ENCODE assay signal across 12 mouse cellular contexts in the genomic region with DNA sequence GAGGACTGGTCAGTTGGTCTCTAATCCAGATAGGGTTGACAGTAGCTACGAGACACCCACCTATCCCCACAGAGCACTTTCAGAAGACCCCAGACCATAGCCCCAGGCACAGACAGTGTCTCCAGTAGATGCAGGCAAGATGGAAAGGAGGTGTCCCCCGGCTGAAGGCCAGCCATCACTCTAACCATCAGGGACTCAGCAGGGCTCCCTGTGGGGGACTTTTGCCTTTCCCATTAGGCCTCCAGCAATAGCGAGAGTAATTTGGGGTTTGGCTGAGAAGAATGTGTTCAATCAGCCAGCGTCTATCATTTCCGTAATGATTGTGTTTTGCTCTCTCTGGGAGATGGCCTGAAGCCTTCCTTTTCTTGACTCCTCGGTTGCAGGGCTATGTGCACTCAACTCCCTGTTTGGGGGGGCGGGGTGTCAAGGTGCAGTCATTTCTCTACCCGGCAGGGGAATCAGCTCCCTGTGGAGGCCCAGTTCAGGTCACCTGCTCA.
"Had no signal": no experiment of that assay in that cellular context is flagged by ENCODE, and none has a peak within 500 bp of the region (broad histone marks: within the 10 kb centered on the region; RNA-seq: fewer than 3 reads in every experiment).

No protein-coding gene starts in this region.

- H3K4me3 ChIP-seq: limb, embryonic 12.5 days; midbrain, embryonic 12.5 days; neural tube, embryonic 15.5 days had no signal

- H3K4me2 ChIP-seq: limb, embryonic 12.5 days; midbrain, embryonic 12.5 days; neural tube, embryonic 15.5 days had no signal

- H3K9me3 ChIP-seq: limb, embryonic 12.5 days; midbrain, embryonic 12.5 days; neural tube, embryonic 15.5 days had no signal

- H3K27me3 ChIP-seq: limb, embryonic 12.5 days; neural tube, embryonic 15.5 days had no signal

- H3K36me3 ChIP-seq: limb, embryonic 12.5 days; midbrain, embryonic 12.5 days; neural tube, embryonic 15.5 days had no signal

- H3K9ac ChIP-seq: limb, embryonic 12.5 days; liver, embryonic 14.5 days; midbrain, embryonic 12.5 days; neural tube, embryonic 15.5 days had no signal

- DNase-seq: kidney, postnatal 36 days; liver; lung, adult 18-20 months; right cerebral cortex, postnatal 4 days; spleen, adult 18-20 months; thymus, adult 2 months; thymus, postnatal 25 days had no signal

- ATAC-seq: midbrain, embryonic 16.5 days had no signal

- H3K27ac ChIP-seq: limb, embryonic 12.5 days; liver, embryonic 14.5 days; midbrain, embryonic 12.5 days; neural tube, embryonic 15.5 days had no signal
